Mouse (Mus musculus) megakaryocyte-erythroid progenitor cell, adult 5 weeks (primary cell): ENCODE data around the gene Zmynd11. TPM values are rescaled to one million over a fixed set of nuclear protein-coding genes. Genes with fewer than 3 reads are reported as not detected.

Experiments
- polyA plus RNA-seq: library from polyadenylated mRNA; stranded (reverse); fragments of >175 nt; gene quantifications from 2 replicates; pipeline ENCODE4 v1.2.3, GENCODE M21; 2012

Zmynd11 gene
- 20.3 and 25.3 TPM in 2 replicates for polyA plus RNA-seq

GRCm38 (mm10) chr13:9764646-9765536 is at the start of gene Zmynd11:
TSS of gene Zmynd11 (minus strand) at chr13:9765330.

